8 mouse cellular contexts compared by ENCODE assay signal in genomic region chr3:9500725-9501124, GRCm38 (mm10).
A peak's percentile ranks its signal among the peaks of the same experiment; 100 is the strongest.
DNase-seq lines count a peak whose midpoint lies in the region; ATAC-seq and TF ChIP-seq lines count a peak whose summit lies in the region.

No protein-coding gene starts in this region.

- H3K27me3 ChIP-seq in cerebellum, adult 2 months (ENCODE audit: control insufficient read depth, insufficient read depth, low read length): no peaks in the 10 kb centered on the region
- no peaks in the 10 kb centered on the region for H3K27me3 ChIP-seq in liver, embryonic 16.5 days (ENCODE audit: control insufficient read depth, insufficient read depth, low read depth, low read length)
- no peaks in the 10 kb centered on the region for H3K27me3 ChIP-seq in neural tube, embryonic 14.5 days (ENCODE audit: control insufficient read depth, insufficient read depth, low read length)

- TF ChIP-seq CTCF in cerebellum, adult 2 months (IDR thresholded peaks at IDR 0.05; ENCODE audit: borderline replicate concordance, insufficient read depth, low read depth, low read length): no peak

- peak; percentile 31; the same call in 1 of the 2 replicates for TF ChIP-seq POLR2A in cerebellum, adult 2 months (IDR thresholded peaks at IDR 0.05; ENCODE audit: borderline replicate concordance, insufficient read depth, low read length)

- H3K9me3 ChIP-seq in liver, embryonic 16.5 days (replicated peaks; ENCODE audit: control insufficient read depth, low read length): no peaks in the 10 kb centered on the region
- H3K9me3 ChIP-seq in neural tube, embryonic 14.5 days (ENCODE audit: control insufficient read depth, low read length): no peaks in the 10 kb centered on the region

- no peaks in the 10 kb centered on the region for H3K36me3 ChIP-seq in liver, embryonic 16.5 days (ENCODE audit: control insufficient read depth, insufficient read depth)
- no peaks in the 10 kb centered on the region for H3K36me3 ChIP-seq in neural tube, embryonic 14.5 days (ENCODE audit: control insufficient read depth, insufficient read depth, low read length)

- peaks cover 16% of the 10 kb centered on the region for H3K4me1 ChIP-seq in cerebellum, adult 2 months (ENCODE audit: control insufficient read depth, insufficient read depth, low read length)
- H3K4me1 ChIP-seq in liver, embryonic 16.5 days (ENCODE audit: control insufficient read depth, low read depth, low read length): peaks cover 2% of the 10 kb centered on the region; the same call in 1 of the 2 replicates
- H3K4me1 ChIP-seq in neural tube, embryonic 14.5 days (ENCODE audit: control insufficient read depth, insufficient read depth, low read length): peaks cover 21% of the 10 kb centered on the region

- 1% methylated on average over 6 of the region's 6 CpGs for WGBS in cerebellum, adult 2 months
- WGBS in liver, embryonic 16.5 days (ENCODE audit: insufficient replicate concordance): 25% methylated on average over 6 of the region's 6 CpGs
- WGBS in neural tube, embryonic 14.5 days: 4% methylated on average over 6 of the region's 6 CpGs

- intact Hi-C loops in heart, postnatal 25 days (cut with DNase I): no loop called here

- H3K4me2 ChIP-seq in liver, embryonic 16.5 days (ENCODE audit: low read depth, low read length): no peak overlapping the region
- peak overlapping the region; percentile 18; the same call in 1 of the 2 replicates for H3K4me2 ChIP-seq in neural tube, embryonic 14.5 days (ENCODE audit: low read depth, low read length)

- peak overlapping the region; percentile 36; the same call in 1 of the 2 replicates for H3K27ac ChIP-seq in cerebellum, adult 2 months (ENCODE audit: insufficient read depth, low read length)
- no peak overlapping the region for H3K27ac ChIP-seq in liver, embryonic 16.5 days (ENCODE audit: low read length)
- peak overlapping the region; percentile 80 for H3K27ac ChIP-seq in neural tube, embryonic 14.5 days (ENCODE audit: low read depth, low read length)

- no peak overlapping the region for H3K9ac ChIP-seq in liver, embryonic 16.5 days (ENCODE audit: low read depth, low read length)
- H3K9ac ChIP-seq in neural tube, embryonic 14.5 days (replicated peaks; ENCODE audit: low read depth, low read length): 0 out of 2 replicates have a peak overlapping the region, but pooled peaks have one; percentile 32

- no peak overlapping the region for H3K4me3 ChIP-seq in cerebellum, adult 2 months (replicated peaks; ENCODE audit: insufficient read depth, low read depth, low read length)
- no peak overlapping the region for H3K4me3 ChIP-seq in liver, embryonic 16.5 days (ENCODE audit: low read depth, low read length)
- H3K4me3 ChIP-seq in neural tube, embryonic 14.5 days (ENCODE audit: low read depth, low read length): no peak overlapping the region

- ATAC-seq in liver, embryonic 16.5 days (ENCODE audit: low read depth): peak; percentile 83
- ATAC-seq in neural tube, embryonic 14.5 days (ENCODE audit: low read depth): peak; percentile 99

- peak; percentile 90 for DNase-seq in NIH3T3 (ENCODE audit: low read depth)
- DNase-seq in cerebellum, adult 2 months: peak; percentile 93 to 96
- DNase-seq in forelimb bud, embryonic 11.5 days (ENCODE audit: low read depth, low spot score): peak; percentile 25
- peak; percentile 88 for DNase-seq in heart, postnatal 25 days (ENCODE audit: low spot score)
- DNase-seq in layer of hippocampus, adult 11-12 months (ENCODE audit: low spot score): peak; percentile 93
- peak; percentile 77 for DNase-seq in thymus, postnatal 4 days

Comparison
In these comparisons a context has a peak if more than half of its experiments do, and no peak if none do; other contexts are left out.
1. DNase-seq: peak in every context shown above with its lines; median percentile 94 in cerebellum, adult 2 months; 93 in layer of hippocampus, adult 11-12 months; 90 in NIH3T3; 88 in heart, postnatal 25 days; 77 in thymus, postnatal 4 days; 25 in forelimb bud, embryonic 11.5 days.